Mouse (Mus musculus) hindbrain, embryonic 15.5 days (tissue): ENCODE data around the gene 2900011O08Rik. TPM values are rescaled to one million over a fixed set of nuclear protein-coding genes. Genes with fewer than 3 reads are reported as not detected.
A peak's percentile ranks its signal among the peaks of the same experiment; 100 is the strongest.
"Not testable (repeated sequence)": the region's sequence is repeated elsewhere in the genome, so short reads cannot be mapped to it uniquely, and the experiment has no call there.

Experiments
- ATAC-seq: fragments of 200-750 bp; cut with Nextera tagmentation; 2 replicates; pipeline ENCODE4 v1.8.0; 2017; ENCODE audit warnings: low read depth, moderate number of reproducible peaks, moderate TSS enrichment; ENCODE audit not compliant: low FRiP score
- H3K27ac ChIP-seq: fragments of 300-500 bp; sonication (generic); replicated peaks from 2 replicates; pipeline ENCODE4 v1.5.1; 2015; ENCODE audit warnings: mild to moderate bottlenecking, inconsistent platforms
- H3K27me3 ChIP-seq: fragments of 300-500 bp; sonication (generic); 2 replicates; pipeline ENCODE4 v1.6.1; 2015; ENCODE audit warnings: control low read depth, inconsistent platforms
- H3K36me3 ChIP-seq: fragments of 300-500 bp; sonication (generic); 2 replicates; pipeline ENCODE4 v1.6.1; 2015; ENCODE audit warnings: control low read depth, inconsistent platforms
- H3K4me1 ChIP-seq: fragments of 300-500 bp; sonication (generic); replicated peaks from 2 replicates; pipeline ENCODE4 v1.6.1; 2015; ENCODE audit warnings: control low read depth, inconsistent platforms
- H3K4me2 ChIP-seq: fragments of 300-500 bp; sonication (generic); 2 replicates; pipeline ENCODE4 v1.6.1; 2015; ENCODE audit warnings: moderate library complexity, mild to moderate bottlenecking, inconsistent platforms
- H3K4me3 ChIP-seq: fragments of 300-500 bp; sonication (generic); 2 replicates; pipeline ENCODE4 v1.5.1; 2015; ENCODE audit warnings: mild to moderate bottlenecking, inconsistent platforms
- H3K9ac ChIP-seq: fragments of 300-500 bp; sonication (generic); 2 replicates; pipeline ENCODE4 v1.6.1; 2015; ENCODE audit warnings: inconsistent platforms
- H3K9me3 ChIP-seq: fragments of 300-500 bp; sonication (generic); 2 replicates; pipeline ENCODE4 v1.6.1; 2016; ENCODE audit warnings: control low read depth, inconsistent platforms
- WGBS: fragments of 180-500 bp; shearing (Covaris S2); methylation state at CpG from one replicate; pipeline ENCODE4 v1.1.7; 2015; 5-methylcytosine and 5-hydroxymethylcytosine counted together
- polyA plus RNA-seq: library from polyadenylated mRNA; unstranded; fragments of >200 nt; fragmentation: Nextera tagmentation; extraction: Ambion mirVana; gene quantifications from 2 replicates; pipeline ENCODE4 v1.2.1, GENCODE M21; 2015

The 2900011O08Rik gene
- polyA plus RNA-seq, 1 experiment from 2014 or later: 189 TPM

- not testable (repeated sequence) for H3K9me3 ChIP-seq, H3K4me3 ChIP-seq, H3K9ac ChIP-seq, H3K4me2 ChIP-seq, H3K27me3 ChIP-seq, H3K4me1 ChIP-seq, H3K36me3 ChIP-seq, ATAC-seq, H3K27ac ChIP-seq
- 74% methylated on average over 4 of the region's 4 CpGs for WGBS
Observed at GRCm38 (mm10) chr16:13976358-13976896, 10.0 kb upstream of the 2900011O08Rik start.

GRCm38 (mm10) chr16:13977026-13977425, 9.4 kb upstream of the 2900011O08Rik start:
- H3K27me3 ChIP-seq, H3K36me3 ChIP-seq, H3K4me1 ChIP-seq, H3K9ac ChIP-seq, H3K4me2 ChIP-seq, ATAC-seq, H3K27ac ChIP-seq, H3K4me3 ChIP-seq, H3K9me3 ChIP-seq: not testable (repeated sequence)
- 56% methylated on average over 1 of the region's 1 CpGs for WGBS

GRCm38 (mm10) chr16:13981726-13982125, 4.7 kb upstream of the 2900011O08Rik start:
- not testable (repeated sequence) for H3K4me3 ChIP-seq, H3K4me2 ChIP-seq, ATAC-seq, H3K9me3 ChIP-seq, H3K36me3 ChIP-seq, H3K4me1 ChIP-seq, H3K27me3 ChIP-seq, H3K9ac ChIP-seq, H3K27ac ChIP-seq
- 67% methylated on average over 3 of the region's 3 CpGs for WGBS

- Histone ChIP-seq H3K27ac (no peak overlapping the region), H3K4me1 (peaks cover 6% of the 10 kb centered on the region), H3K4me3 (no peak overlapping the region), H3K9ac (no peak overlapping the region), H3K9me3 (no peaks in the 10 kb centered on the region), H3K4me2 (no peak overlapping the region), H3K36me3 (no peaks in the 10 kb centered on the region), H3K27me3 (no peaks in the 10 kb centered on the region)
- 80% methylated on average over 5 of the region's 5 CpGs for WGBS
- ATAC-seq: no peak
Observed at GRCm38 (mm10) chr16:13983161-13983560, 3.2 kb upstream of the 2900011O08Rik start.

- Histone ChIP-seq H3K4me1 (peaks cover 23% of the 10 kb centered on the region), H3K27me3 (no peaks in the 10 kb centered on the region), H3K9ac (peak overlapping the region; percentile 75), H3K4me2 (peak overlapping the region; percentile 72), H3K9me3 (no peaks in the 10 kb centered on the region), H3K27ac (peak overlapping the region; percentile 95), H3K36me3 (no peaks in the 10 kb centered on the region), H3K4me3 (peak overlapping the region; percentile 78)
- WGBS: 34% methylated on average over 3 of the region's 3 CpGs
- peak; percentile 82 for ATAC-seq
Observed at GRCm38 (mm10) chr16:13986197-13986573, 219 bp upstream of the 2900011O08Rik start.

GRCm38 (mm10) chr16:13992518-13993248, 6.3 kb downstream of the 2900011O08Rik start:
- Histone ChIP-seq H3K9ac (no peak overlapping the region), H3K27me3 (no peaks in the 10 kb centered on the region), H3K9me3 (no peaks in the 10 kb centered on the region), H3K4me1 (peaks cover 20% of the 10 kb centered on the region), H3K4me2 (no peak overlapping the region), H3K27ac (no peak overlapping the region), H3K36me3 (no peaks in the 10 kb centered on the region), H3K4me3 (no peak overlapping the region)
- ATAC-seq: no peak
- 81% methylated on average over 11 of the region's 11 CpGs for WGBS

GRCm38 (mm10) chr16:13994076-13994475, 7.7 kb downstream of the 2900011O08Rik start:
- Histone ChIP-seq H3K9me3 (no peaks in the 10 kb centered on the region), H3K9ac (no peak overlapping the region), H3K4me1 (peaks cover 8% of the 10 kb centered on the region), H3K27ac (no peak overlapping the region), H3K4me2 (no peak overlapping the region), H3K4me3 (no peak overlapping the region), H3K36me3 (no peaks in the 10 kb centered on the region), H3K27me3 (no peaks in the 10 kb centered on the region)
- ATAC-seq: no peak
- 83% methylated on average over 1 of the region's 1 CpGs for WGBS

- no peak overlapping the region for H3K4me2 ChIP-seq
- ATAC-seq: no peak
- no peak overlapping the region for H3K9ac ChIP-seq
- no peaks in the 10 kb centered on the region for H3K9me3 ChIP-seq
- WGBS: 80% methylated on average over 1 of the region's 1 CpGs
- H3K4me3 ChIP-seq: no peak overlapping the region
- no peaks in the 10 kb centered on the region for H3K36me3 ChIP-seq
- no peak overlapping the region for H3K27ac ChIP-seq
- H3K27me3 ChIP-seq: no peaks in the 10 kb centered on the region
- H3K4me1 ChIP-seq: peaks cover 4% of the 10 kb centered on the region; the same call in 1 of the 2 replicates
Observed at GRCm38 (mm10) chr16:13994502-13994901, 8.1 kb downstream of the 2900011O08Rik start.

GRCm38 (mm10) chr16:14003386-14004130, 17.2 kb downstream of the 2900011O08Rik start:
- Histone ChIP-seq H3K9ac (no peak overlapping the region), H3K4me2 (no peak overlapping the region), H3K4me3 (no peak overlapping the region), H3K36me3 (no peaks in the 10 kb centered on the region), H3K27me3 (no peaks in the 10 kb centered on the region), H3K4me1 (no peaks in the 10 kb centered on the region), H3K9me3 (no peaks in the 10 kb centered on the region), H3K27ac (no peak overlapping the region)
- ATAC-seq: no peak
- WGBS: 66% methylated on average over 8 of the region's 8 CpGs

GRCm38 (mm10) chr16:14004170-14004569, 17.8 kb downstream of the 2900011O08Rik start:
- Histone ChIP-seq H3K4me3 (no peak overlapping the region), H3K27me3 (no peaks in the 10 kb centered on the region), H3K27ac (no peak overlapping the region), H3K4me1 (no peaks in the 10 kb centered on the region), H3K9ac (no peak overlapping the region), H3K4me2 (no peak overlapping the region), H3K9me3 (no peaks in the 10 kb centered on the region), H3K36me3 (no peaks in the 10 kb centered on the region)
- peak; percentile 72; the same call in 1 of the 2 replicates for ATAC-seq
- 24% methylated on average over 3 of the region's 3 CpGs for WGBS

GRCm38 (mm10) chr16:14004726-14005125, 18.3 kb downstream of the 2900011O08Rik start:
- Histone ChIP-seq H3K36me3 (no peaks in the 10 kb centered on the region), H3K4me1 (no peaks in the 10 kb centered on the region), H3K9me3 (no peaks in the 10 kb centered on the region), H3K9ac (no peak overlapping the region), H3K27ac (no peak overlapping the region), H3K27me3 (no peaks in the 10 kb centered on the region), H3K4me2 (no peak overlapping the region), H3K4me3 (no peak overlapping the region)
- ATAC-seq: no peak
- WGBS: 83% methylated on average over 2 of the region's 2 CpGs

GRCm38 (mm10) chr16:14005266-14005665, 18.9 kb downstream of the 2900011O08Rik start:
- no peak for ATAC-seq
- H3K27me3 ChIP-seq: no peaks in the 10 kb centered on the region
- H3K27ac ChIP-seq: no peak overlapping the region
- no peaks in the 10 kb centered on the region for H3K4me1 ChIP-seq
- no peaks in the 10 kb centered on the region for H3K36me3 ChIP-seq
- no peaks in the 10 kb centered on the region for H3K9me3 ChIP-seq
- WGBS: 86% methylated on average over 4 of the region's 4 CpGs
- H3K4me2 ChIP-seq: no peak overlapping the region
- no peak overlapping the region for H3K4me3 ChIP-seq
- H3K9ac ChIP-seq: no peak overlapping the region
